Mouse (Mus musculus): ENCODE results near the gene Tmem207. TPM values are rescaled to one million over a fixed set of nuclear protein-coding genes. Genes with fewer than 3 reads are reported as not detected.
"Not testable (repeated sequence)": the region's sequence is repeated elsewhere in the genome, so short reads cannot be mapped to it uniquely, and the experiment has no call there.

Gene Tmem207
- polyA plus RNA-seq, 1 experiment, result not detected

DNA sequence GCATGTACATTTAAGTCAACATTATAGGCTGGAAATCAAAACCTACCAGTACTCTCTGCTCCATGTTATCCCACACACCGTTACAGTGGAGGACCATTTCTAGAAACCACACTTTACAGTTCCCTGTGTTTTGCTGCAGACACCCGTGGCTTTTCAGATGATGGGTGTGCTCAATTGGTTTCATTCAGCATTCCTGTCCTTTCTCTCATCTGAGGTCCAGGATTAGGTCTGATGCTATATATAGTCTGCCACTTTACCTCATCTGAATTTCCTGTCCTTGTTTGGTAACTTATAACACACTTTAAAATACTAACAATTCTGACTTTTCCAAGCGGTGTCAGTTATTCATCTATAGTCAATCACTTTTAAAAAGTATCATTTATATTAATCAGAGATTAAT is 25.8 kb downstream of the Tmem207 start:
- TF ChIP-seq POLR2A (IDR thresholded peaks at IDR 0.05; ENCODE audit: borderline replicate concordance, control insufficient read depth, low read depth, low read length) (no peak), CTCF (IDR thresholded peaks at IDR 0.05; ENCODE audit: control insufficient read depth, insufficient read depth, low read length) (no peak)
- WGBS, result 62% methylated on average over 3 of the region's 3 CpGs

DNA sequence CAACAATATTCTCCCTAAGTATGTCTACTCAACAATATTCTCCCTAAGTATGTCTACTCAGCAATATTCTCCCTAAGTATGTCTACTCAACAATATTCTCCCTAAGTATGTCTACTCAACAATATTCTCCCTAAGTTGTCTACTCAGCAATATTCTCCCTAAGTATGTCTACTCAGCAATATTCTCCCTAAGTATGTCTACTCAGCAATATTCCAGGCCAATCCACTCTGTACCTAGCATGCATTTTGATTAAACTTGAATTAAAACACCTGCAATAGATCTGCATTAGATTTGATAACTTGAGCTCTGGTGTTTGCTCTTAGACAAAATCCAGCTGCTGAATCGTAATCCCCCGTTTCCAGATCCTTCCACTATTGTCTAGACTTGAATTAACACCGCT is 26.9 kb downstream of the Tmem207 start:
- WGBS, result 89% methylated on average over 3 of the region's 3 CpGs
- H3K27ac ChIP-seq (ENCODE audit: control insufficient read depth, insufficient read depth, low read depth, low read length, poor library complexity); H3K4me1 ChIP-seq (ENCODE audit: control insufficient read depth, insufficient read depth, low read length); H3K4me3 ChIP-seq (replicated peaks; ENCODE audit: control insufficient read depth, low read depth, low read length): not testable (repeated sequence)

More for the DNA sequence above, 25.8 kb downstream of the Tmem207 start:
- Histone ChIP-seq H3K27ac (ENCODE audit: control insufficient read depth, insufficient read depth, low read depth, low read length, poor library complexity) (no peak overlapping the region), H3K4me3 (replicated peaks; ENCODE audit: control insufficient read depth, low read depth, low read length) (no peak overlapping the region), H3K4me1 (ENCODE audit: control insufficient read depth, insufficient read depth, low read length) (no peaks in the 10 kb centered on the region)

DNA sequence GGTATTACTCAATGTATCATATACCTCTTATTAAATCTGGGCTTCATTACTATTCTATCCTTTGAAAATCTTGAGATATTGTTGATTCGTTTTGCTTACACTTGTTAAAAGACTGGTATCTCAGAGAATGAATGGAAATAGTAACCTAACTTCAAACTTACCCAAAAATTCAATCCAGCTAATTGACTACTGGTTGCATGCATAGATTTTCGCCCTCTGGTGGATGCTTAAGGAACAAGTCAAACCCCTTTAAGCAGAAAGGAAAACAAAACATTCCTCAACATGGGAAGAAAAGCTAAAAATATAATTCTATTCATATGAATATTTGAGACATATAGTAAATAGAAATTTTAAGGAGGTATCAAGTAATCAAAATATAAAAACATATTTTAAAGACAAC is 30.8 kb downstream of the Tmem207 start:
- H3K27ac ChIP-seq (ENCODE audit: control insufficient read depth, insufficient read depth, low read depth, low read length, poor library complexity), result no peak overlapping the region
- H3K4me3 ChIP-seq (replicated peaks; ENCODE audit: control insufficient read depth, low read depth, low read length), result no peak overlapping the region
- H3K4me1 ChIP-seq (ENCODE audit: control insufficient read depth, insufficient read depth, low read length), result no peaks in the 10 kb centered on the region
- TF ChIP-seq CTCF (IDR thresholded peaks at IDR 0.05; ENCODE audit: control insufficient read depth, insufficient read depth, low read length) (no peak), POLR2A (IDR thresholded peaks at IDR 0.05; ENCODE audit: borderline replicate concordance, control insufficient read depth, low read depth, low read length) (no peak)
- 5% methylated on average over 2 of the region's 2 CpGs for whole genome bisulfite sequencing

DNA sequence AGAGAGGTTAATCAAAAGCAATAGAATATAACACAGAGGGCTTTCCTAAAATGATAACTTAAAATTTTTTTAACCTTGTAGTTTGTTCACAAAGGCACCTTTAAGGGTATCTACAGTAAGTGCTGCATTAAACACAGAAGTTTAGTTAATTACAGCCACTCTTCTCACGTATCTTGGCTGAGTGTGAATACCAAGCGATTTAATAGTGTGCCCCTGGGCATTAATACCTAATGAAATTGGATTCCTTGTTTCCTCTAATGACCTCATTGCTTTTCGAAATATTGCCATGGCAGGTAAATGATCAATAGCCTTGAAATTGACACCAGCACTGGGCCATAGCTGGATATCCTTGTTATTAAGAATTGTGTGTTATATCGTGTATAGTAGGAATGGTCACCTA is 55.3 kb downstream of the Tmem207 start:
- 77% methylated on average over 4 of the region's 4 CpGs for WGBS

DNA sequence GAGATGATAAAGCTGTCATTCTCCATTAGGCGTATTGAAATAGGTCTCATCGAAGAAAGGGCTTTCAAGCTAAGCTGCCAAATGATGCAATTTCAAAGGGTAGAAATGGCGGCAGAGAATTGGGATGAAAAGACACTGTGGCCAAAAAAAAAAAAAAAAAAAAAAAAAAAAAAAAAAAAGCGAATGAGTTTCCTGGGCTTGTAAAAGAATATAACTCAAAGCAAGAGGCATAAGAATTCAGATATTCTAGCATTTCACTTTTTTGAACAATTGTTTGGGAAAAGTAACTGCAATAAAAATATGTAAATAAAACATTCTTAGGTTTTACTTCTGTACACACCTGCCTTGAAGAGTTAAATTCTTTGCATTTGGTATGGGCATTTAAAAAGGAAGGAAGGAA is 60.0 kb downstream of the Tmem207 start:
- 74% methylated on average over 4 of the region's 4 CpGs for WGBS

More for the DNA sequence above, 55.3 kb downstream of the Tmem207 start:
- Histone ChIP-seq H3K4me3 (replicated peaks; ENCODE audit: control insufficient read depth, low read depth, low read length) (no peak overlapping the region), H3K27ac (ENCODE audit: control insufficient read depth, insufficient read depth, low read depth, low read length, poor library complexity) (no peak overlapping the region), H3K4me1 (ENCODE audit: control insufficient read depth, insufficient read depth, low read length) (no peaks in the 10 kb centered on the region)
- no peak for TF ChIP-seq CTCF (IDR thresholded peaks at IDR 0.05; ENCODE audit: control insufficient read depth, insufficient read depth, low read length)

DNA sequence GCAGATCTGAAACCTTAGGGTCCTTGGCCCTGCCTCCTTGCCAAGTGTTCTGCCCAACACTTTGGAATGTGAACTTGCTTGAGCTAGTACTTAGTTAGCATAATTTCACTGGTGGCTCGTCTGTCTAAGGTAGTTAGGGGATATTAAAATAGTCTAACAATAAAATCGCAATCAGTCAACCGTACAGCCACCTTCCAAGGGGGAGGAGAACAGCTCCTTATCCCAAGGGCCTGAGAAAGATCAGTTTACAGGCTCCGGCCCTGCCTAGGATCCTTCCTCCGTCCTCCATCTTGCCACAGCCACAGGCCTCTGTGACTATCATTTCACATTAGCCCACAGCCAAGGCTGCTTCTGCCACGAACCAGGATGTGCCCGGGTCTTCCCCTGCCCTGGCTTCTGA is 63.7 kb downstream of the Tmem207 start, which contains the start of gene Cldn16:
Cldn16 (plus strand) TSS at position 301 of the 400 bp plus-strand sequence.
- no peak within 1 kb of the TSS for H3K27ac ChIP-seq (ENCODE audit: control insufficient read depth, insufficient read depth, low read depth, low read length, poor library complexity)
- H3K4me3 ChIP-seq (replicated peaks; ENCODE audit: control insufficient read depth, low read depth, low read length), result no peak within 1 kb of the TSS
- 84% methylated on average over 7 of the region's 7 CpGs for WGBS
- TF ChIP-seq CTCF (IDR thresholded peaks at IDR 0.05; ENCODE audit: control insufficient read depth, insufficient read depth, low read length) (no peak), POLR2A (IDR thresholded peaks at IDR 0.05; ENCODE audit: borderline replicate concordance, control insufficient read depth, low read depth, low read length) (no peak)
- H3K4me1 ChIP-seq (ENCODE audit: control insufficient read depth, insufficient read depth, low read length), result no peaks in the 10 kb centered on the region

More for the DNA sequence above, 60.0 kb downstream of the Tmem207 start:
- no peaks in the 10 kb centered on the region for H3K4me1 ChIP-seq (ENCODE audit: control insufficient read depth, insufficient read depth, low read length)
- no peak overlapping the region for H3K4me3 ChIP-seq (replicated peaks; ENCODE audit: control insufficient read depth, low read depth, low read length)
- no peak for TF ChIP-seq POLR2A (IDR thresholded peaks at IDR 0.05; ENCODE audit: borderline replicate concordance, control insufficient read depth, low read depth, low read length)
- H3K27ac ChIP-seq (ENCODE audit: control insufficient read depth, insufficient read depth, low read depth, low read length, poor library complexity), result no peak overlapping the region

DNA sequence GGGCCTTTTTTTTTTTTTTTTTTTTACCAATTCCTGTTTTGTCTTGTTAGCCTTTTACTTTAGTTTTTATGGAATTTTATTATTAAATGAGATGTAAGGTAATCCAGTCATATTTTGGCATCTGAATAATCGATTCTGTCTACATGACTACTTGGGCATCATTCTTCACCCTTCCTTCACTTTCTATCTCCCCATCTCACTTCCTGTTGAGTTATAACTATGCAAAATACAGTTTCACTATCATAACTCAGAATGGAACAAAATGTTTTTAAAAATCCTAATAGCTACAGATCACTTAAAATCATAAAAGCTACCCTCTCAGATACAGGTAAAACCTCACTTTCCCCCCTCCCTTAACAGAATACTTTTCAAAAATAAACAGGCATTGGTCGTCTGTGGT is 70.4 kb downstream of the Tmem207 start:
- Histone ChIP-seq H3K27ac (ENCODE audit: control insufficient read depth, insufficient read depth, low read depth, low read length, poor library complexity) (no peak overlapping the region), H3K4me1 (ENCODE audit: control insufficient read depth, insufficient read depth, low read length) (no peaks in the 10 kb centered on the region), H3K4me3 (replicated peaks; ENCODE audit: control insufficient read depth, low read depth, low read length) (no peak overlapping the region)
- 81% methylated on average over 2 of the region's 2 CpGs for WGBS
- TF ChIP-seq CTCF (IDR thresholded peaks at IDR 0.05; ENCODE audit: control insufficient read depth, insufficient read depth, low read length) (no peak), POLR2A (IDR thresholded peaks at IDR 0.05; ENCODE audit: borderline replicate concordance, control insufficient read depth, low read depth, low read length) (no peak)

DNA sequence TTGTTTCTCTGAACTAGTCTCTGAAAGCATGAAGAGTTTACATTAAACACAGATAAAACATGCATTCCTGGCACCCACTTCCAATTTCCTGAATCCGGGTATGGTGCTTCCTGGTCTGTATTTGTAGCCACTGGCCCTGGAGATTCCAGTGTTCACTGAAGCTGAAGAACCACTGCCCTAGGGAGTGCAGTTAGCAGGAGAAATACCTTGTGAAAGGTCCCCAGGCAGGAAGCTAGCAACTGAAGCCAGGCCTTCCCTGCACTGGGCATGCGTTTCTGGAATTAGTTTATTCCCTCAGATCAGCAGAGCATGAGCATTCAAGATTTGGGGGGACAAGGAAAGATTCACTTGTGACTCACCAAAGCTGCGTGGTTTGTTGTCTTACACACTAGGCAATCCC is 72.4 kb downstream of the Tmem207 start:
- no peak for TF ChIP-seq POLR2A (IDR thresholded peaks at IDR 0.05; ENCODE audit: borderline replicate concordance, control insufficient read depth, low read depth, low read length)
- no peak for TF ChIP-seq CTCF (IDR thresholded peaks at IDR 0.05; ENCODE audit: control insufficient read depth, insufficient read depth, low read length)
- 71% methylated on average over 3 of the region's 3 CpGs for WGBS

More for the DNA sequence above, 72.4 kb downstream of the Tmem207 start:
- Histone ChIP-seq H3K4me3 (replicated peaks; ENCODE audit: control insufficient read depth, low read depth, low read length) (no peak overlapping the region), H3K4me1 (ENCODE audit: control insufficient read depth, insufficient read depth, low read length) (no peaks in the 10 kb centered on the region), H3K27ac (ENCODE audit: control insufficient read depth, insufficient read depth, low read depth, low read length, poor library complexity) (no peak overlapping the region)

Other genes with a start within 250 kb of the Tmem207 start
- 2.6 and 4.6 TPM in 2 replicates for gene Cldn1, start 154.9 kb downstream of the Tmem207 start, polyA plus RNA-seq (2011; ENCODE audit: insufficient read depth, insufficient read length, low replicate concordance, missing spikeins)
- not detected in 2 replicates for gene Cldn16, start 63.6 kb downstream of the Tmem207 start, polyA plus RNA-seq (2011; ENCODE audit: insufficient read depth, insufficient read length, low replicate concordance, missing spikeins)
- gene Il1rap, start 54.9 kb upstream of the Tmem207 start, polyA plus RNA-seq (2011; ENCODE audit: insufficient read depth, insufficient read length, low replicate concordance, missing spikeins), result 1.8 and 1.9 TPM in 2 replicates